Comparison of ENCODE assay signal across 8 mouse cellular contexts in genomic region chr11:69758971-69759721, GRCm38 (mm10). TPM values are rescaled to one million over a fixed set of nuclear protein-coding genes. Genes with fewer than 3 reads are reported as not detected.
DNase-seq lines count a peak whose midpoint lies in the region; ATAC-seq and TF ChIP-seq lines count a peak whose summit lies in the region.

No protein-coding gene starts in this region.

- no peaks in the 10 kb centered on the region for H3K27me3 ChIP-seq in G1E (ENCODE audit: insufficient read depth, low read length)
- H3K27me3 ChIP-seq in forebrain, embryonic 14.5 days (replicated peaks; ENCODE audit: control insufficient read depth, insufficient read depth, low read length), result no peaks in the 10 kb centered on the region
- no peaks in the 10 kb centered on the region for H3K27me3 ChIP-seq in liver, postnatal 0 days (ENCODE audit: insufficient read depth, low read length)
- no peaks in the 10 kb centered on the region for H3K27me3 ChIP-seq in neural tube, embryonic 15.5 days (replicated peaks)

- ATAC-seq in G1E (ENCODE audit: extremely low read depth, insufficient number of reproducible peaks, low FRiP score, poor library complexity, severe bottlenecking), result peak; percentile 69
- peak; percentile 69 for ATAC-seq in cerebellum, adult (ENCODE audit: insufficient number of reproducible peaks, low FRiP score, low TSS enrichment)
- ATAC-seq in forebrain, embryonic 14.5 days, result peak; percentile 86
- ATAC-seq in liver, postnatal 0 days, result peak; percentile 85
- peak; percentile 89 for ATAC-seq in neural tube, embryonic 15.5 days (ENCODE audit: low FRiP score)

- TF ChIP-seq EP300 in liver, postnatal 0 days (IDR thresholded peaks at IDR 0.05; ENCODE audit: low read depth), result no peak

- no peak for TF ChIP-seq CTCF in G1E (IDR thresholded peaks at IDR 0.05; ENCODE audit: low read depth, low read length)
- no peak for TF ChIP-seq CTCF in liver, postnatal 0 days (IDR thresholded peaks at IDR 0.05; ENCODE audit: low read depth)

- peak overlapping the region; percentile 73 for H3K4me3 ChIP-seq in G1E (ENCODE audit: low read depth, low read length)
- peak overlapping the region; percentile 53 for H3K4me3 ChIP-seq in forebrain, embryonic 14.5 days (ENCODE audit: low read depth, low read length)
- H3K4me3 ChIP-seq in liver, postnatal 0 days (ENCODE audit: low read depth, low read length), result peak overlapping the region; percentile 71
- H3K4me3 ChIP-seq in neural tube, embryonic 15.5 days (replicated peaks), result peak overlapping the region; percentile 57

- H3K4me1 ChIP-seq in G1E (ENCODE audit: insufficient read depth, low read depth, low read length), result peaks cover 51% of the 10 kb centered on the region
- peaks cover 33% of the 10 kb centered on the region for H3K4me1 ChIP-seq in forebrain, embryonic 14.5 days (ENCODE audit: control insufficient read depth, insufficient read depth, low read length)
- peaks cover 31% of the 10 kb centered on the region for H3K4me1 ChIP-seq in liver, postnatal 0 days (ENCODE audit: insufficient read depth)
- peaks cover 49% of the 10 kb centered on the region for H3K4me1 ChIP-seq in neural tube, embryonic 15.5 days

- peak overlapping the region; percentile 88 for H3K9ac ChIP-seq in forebrain, embryonic 14.5 days (ENCODE audit: low read length)
- peak overlapping the region; percentile 88 for H3K9ac ChIP-seq in liver, postnatal 0 days (replicated peaks)
- peak overlapping the region; percentile 59 for H3K9ac ChIP-seq in neural tube, embryonic 15.5 days (replicated peaks)

- peak overlapping the region; percentile 99 for H3K27ac ChIP-seq in forebrain, embryonic 14.5 days (ENCODE audit: low read depth, low read length)
- peak overlapping the region; percentile 95 for H3K27ac ChIP-seq in liver, postnatal 0 days (ENCODE audit: low read depth)
- H3K27ac ChIP-seq in neural tube, embryonic 15.5 days (replicated peaks), result peak overlapping the region; percentile 99

- DNase-seq in G1E (ENCODE audit: low spot score), result peak; percentile 82
- DNase-seq in forebrain, embryonic 14.5 days (ENCODE audit: low spot score), result peak; percentile 97
- DNase-seq in heart, postnatal 14 days, result peak; percentile 83
- peak; percentile 90 for DNase-seq in layer of hippocampus, adult 11-12 months (ENCODE audit: low spot score)
- peak; percentile 92 for DNase-seq in liver, postnatal 0 days
- DNase-seq in thymus, postnatal 10 days (ENCODE audit: low spot score in 2 of 2), result peak; percentile 78 to 82

- peak overlapping the region; percentile 90 for H3K4me2 ChIP-seq in forebrain, embryonic 14.5 days (ENCODE audit: low read length)
- H3K4me2 ChIP-seq in liver, postnatal 0 days (ENCODE audit: low read depth, low read length), result peak overlapping the region; percentile 96
- peak overlapping the region; percentile 84 for H3K4me2 ChIP-seq in neural tube, embryonic 15.5 days

- WGBS in forebrain, embryonic 14.5 days, result under 1% methylated on average over 37 of the region's 37 CpGs
- WGBS in liver, postnatal 0 days (ENCODE audit: insufficient replicate concordance), result under 1% methylated on average over 37 of the region's 37 CpGs
- under 1% methylated on average over 37 of the region's 37 CpGs for WGBS in neural tube, embryonic 15.5 days

- H3K36me3 ChIP-seq in G1E (replicated peaks), result peaks cover 9% of the 10 kb centered on the region
- H3K36me3 ChIP-seq in forebrain, embryonic 14.5 days (ENCODE audit: control insufficient read depth, insufficient read depth, low read length), result no peaks in the 10 kb centered on the region
- no peaks in the 10 kb centered on the region for H3K36me3 ChIP-seq in liver, postnatal 0 days (replicated peaks; ENCODE audit: insufficient read depth, low read length)
- H3K36me3 ChIP-seq in neural tube, embryonic 15.5 days, result no peaks in the 10 kb centered on the region

- H3K9me3 ChIP-seq in G1E (replicated peaks), result no peaks in the 10 kb centered on the region
- no peaks in the 10 kb centered on the region for H3K9me3 ChIP-seq in forebrain, embryonic 14.5 days (replicated peaks; ENCODE audit: control insufficient read depth, low read length)
- H3K9me3 ChIP-seq in liver, postnatal 0 days (ENCODE audit: low read length), result no peaks in the 10 kb centered on the region
- H3K9me3 ChIP-seq in neural tube, embryonic 15.5 days (replicated peaks), result no peaks in the 10 kb centered on the region

- intact Hi-C loops in heart, postnatal 14 days (cut with DNase I), result loop anchor here (2.0 kb wide), 1 partner anchor 44 kb away; no protein-coding TSS in a partner anchor

RNA-seq across cellular contexts. Expression of gene Polr2a, which starts 0.7 kb away (rescaled TPM):
- total RNA-seq in G1E (2014; fragmentation: Nextera tagmentation), result 192 and 251 TPM in 2 replicates
- 21.3 and 26.2 TPM in 2 replicates for total RNA-seq in G1E (2017)
- polyA plus RNA-seq in G1E (2012), result 116 and 119 TPM in 2 replicates
- 21.1 and 21.3 TPM in 2 replicates for polyA plus RNA-seq in forebrain, embryonic 14.5 days (2014; fragmentation: Nextera tagmentation; extraction: Ambion mirVana)
- total RNA-seq in heart, postnatal 14 days (2021), result 10 to 100 TPM; 35.6 to 37.5 TPM
- polyA plus RNA-seq in liver, postnatal 0 days (2015; fragmentation: Nextera tagmentation; extraction: Ambion mirVana), result 6.6 and 6.8 TPM in 2 replicates
- polyA plus RNA-seq in neural tube, embryonic 15.5 days (2015; fragmentation: Nextera tagmentation; extraction: Ambion mirVana), result 13.2 and 18.7 TPM in 2 replicates

RNA-seq across cellular contexts. Expression of gene Slc35g3, which starts 2.6 kb away (rescaled TPM):
- total RNA-seq in G1E (2014; fragmentation: Nextera tagmentation), result 1.1 TPM in 1 of 2 replicates, not detected in the other
- 0.27 TPM in 1 of 2 replicates, not detected in the other for total RNA-seq in G1E (2017)
- 0.18 TPM in 2 replicates for polyA plus RNA-seq in G1E (2012)
- polyA plus RNA-seq in forebrain, embryonic 14.5 days (2014; fragmentation: Nextera tagmentation; extraction: Ambion mirVana), result 0.56 TPM in 1 of 2 replicates, not detected in the other
- under 1 TPM in 1 of 2 experiments, not detected in 1; 0.12 TPM for total RNA-seq in heart, postnatal 14 days (2021)
- polyA plus RNA-seq in liver, postnatal 0 days (2015; fragmentation: Nextera tagmentation; extraction: Ambion mirVana), result not detected in 2 replicates
- 0.19 TPM in 1 of 2 replicates, not detected in the other for polyA plus RNA-seq in neural tube, embryonic 15.5 days (2015; fragmentation: Nextera tagmentation; extraction: Ambion mirVana)

RNA-seq across cellular contexts. Expression of gene Zbtb4, which starts 6.6 kb away (rescaled TPM):
- total RNA-seq in G1E (2014; fragmentation: Nextera tagmentation) (18.4 and 19.0 TPM in 2 replicates), G1E (2017) (5.6 and 8.6 TPM in 2 replicates)
- 13.0 and 13.4 TPM in 2 replicates for polyA plus RNA-seq in G1E (2012)
- 2.1 and 2.8 TPM in 2 replicates for polyA plus RNA-seq in forebrain, embryonic 14.5 days (2014; fragmentation: Nextera tagmentation; extraction: Ambion mirVana)
- 10 to 100 TPM; 36.5 to 43.3 TPM for total RNA-seq in heart, postnatal 14 days (2021)
- 0.67 and 0.75 TPM in 2 replicates for polyA plus RNA-seq in liver, postnatal 0 days (2015; fragmentation: Nextera tagmentation; extraction: Ambion mirVana)
- polyA plus RNA-seq in neural tube, embryonic 15.5 days (2015; fragmentation: Nextera tagmentation; extraction: Ambion mirVana), result 4.7 and 5.3 TPM in 2 replicates

RNA-seq across cellular contexts. Expression of gene Chrnb1, which starts 36.6 kb away (rescaled TPM):
- 2.3 and 2.8 TPM in 2 replicates for total RNA-seq in G1E (2014; fragmentation: Nextera tagmentation)
- total RNA-seq in G1E (2017), result 1.1 and 1.2 TPM in 2 replicates
- polyA plus RNA-seq in G1E (2012), result 0.39 and 0.50 TPM in 2 replicates
- polyA plus RNA-seq in forebrain, embryonic 14.5 days (2014; fragmentation: Nextera tagmentation; extraction: Ambion mirVana), result 0.68 and 1.4 TPM in 2 replicates
- total RNA-seq in heart, postnatal 14 days (2021), result 1 to 10 TPM; 5.4 to 6.0 TPM
- 0.73 and 0.76 TPM in 2 replicates for polyA plus RNA-seq in liver, postnatal 0 days (2015; fragmentation: Nextera tagmentation; extraction: Ambion mirVana)
- polyA plus RNA-seq in neural tube, embryonic 15.5 days (2015; fragmentation: Nextera tagmentation; extraction: Ambion mirVana), result 2.1 and 3.0 TPM in 2 replicates

RNA-seq across cellular contexts. Expression of gene Fgf11, which starts 42.5 kb away (rescaled TPM):
- total RNA-seq in G1E (2014; fragmentation: Nextera tagmentation), result 24.9 and 28.9 TPM in 2 replicates
- 3.6 and 4.2 TPM in 2 replicates for total RNA-seq in G1E (2017)
- 7.7 and 8.6 TPM in 2 replicates for polyA plus RNA-seq in G1E (2012)
- 2.9 and 3.0 TPM in 2 replicates for polyA plus RNA-seq in forebrain, embryonic 14.5 days (2014; fragmentation: Nextera tagmentation; extraction: Ambion mirVana)
- 1 to 10 TPM; 2.6 to 2.8 TPM for total RNA-seq in heart, postnatal 14 days (2021)
- polyA plus RNA-seq in liver, postnatal 0 days (2015; fragmentation: Nextera tagmentation; extraction: Ambion mirVana), result 0.04 and 0.07 TPM in 2 replicates
- polyA plus RNA-seq in neural tube, embryonic 15.5 days (2015; fragmentation: Nextera tagmentation; extraction: Ambion mirVana), result 8.5 and 8.7 TPM in 2 replicates

Comparison
In these comparisons a context has a peak if more than half of its experiments do, and no peak if none do; other contexts are left out.
1. Peak in every context shown above with its lines: DNase-seq, ATAC-seq, H3K4me3 ChIP-seq and H3K27ac ChIP-seq.